Mouse (Mus musculus) retina, postnatal 7 days (tissue): ENCODE data around the gene Rbbp4.

Source experiments
- DNase-seq: peaks from one replicate; pipeline ENCODE4 v3.0.0-alpha.2; 2012; ENCODE audit warnings: low read depth, low spot score

Gene Rbbp4

DNA sequence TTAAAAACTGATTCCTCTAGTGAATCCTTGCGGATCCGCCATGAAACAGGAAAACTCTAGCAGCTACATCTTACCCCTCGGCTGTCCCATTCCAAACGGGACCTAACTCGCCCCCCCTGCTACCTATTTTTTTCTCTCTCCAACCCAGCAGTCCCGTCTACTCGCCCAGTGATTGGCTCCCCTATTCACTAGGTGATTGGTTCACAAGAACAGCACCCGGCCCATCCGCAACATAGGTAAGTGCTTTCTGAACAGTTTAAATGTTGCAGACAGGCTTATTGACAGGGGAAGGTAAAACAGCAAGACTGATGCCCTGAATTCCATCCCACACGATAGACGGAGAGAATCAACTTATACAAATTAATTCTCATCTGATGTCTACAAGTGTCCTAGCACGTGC is 18.0 kb upstream of the Rbbp4 start:
- no peak for DNase-seq

DNA sequence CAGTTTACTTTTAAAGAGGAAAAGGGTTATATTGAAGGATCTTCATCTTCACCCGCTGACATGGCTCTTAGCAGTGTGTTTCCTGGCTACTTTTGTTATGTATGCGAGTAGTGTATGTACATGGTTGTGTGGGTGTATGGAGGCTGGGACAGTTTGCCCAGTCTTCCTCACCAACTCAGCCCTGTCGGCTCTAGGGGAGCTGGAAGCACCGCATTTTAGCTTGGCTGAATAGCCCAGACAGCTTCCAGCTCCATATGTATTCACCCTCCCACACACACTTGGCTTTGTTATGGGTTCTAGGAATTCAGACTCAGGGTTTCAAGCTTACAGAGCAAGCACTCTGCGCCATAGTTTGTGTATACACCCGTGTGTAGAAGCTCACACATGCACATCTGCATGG is 15.9 kb upstream of the Rbbp4 start:
- DNase-seq = no peak

DNA sequence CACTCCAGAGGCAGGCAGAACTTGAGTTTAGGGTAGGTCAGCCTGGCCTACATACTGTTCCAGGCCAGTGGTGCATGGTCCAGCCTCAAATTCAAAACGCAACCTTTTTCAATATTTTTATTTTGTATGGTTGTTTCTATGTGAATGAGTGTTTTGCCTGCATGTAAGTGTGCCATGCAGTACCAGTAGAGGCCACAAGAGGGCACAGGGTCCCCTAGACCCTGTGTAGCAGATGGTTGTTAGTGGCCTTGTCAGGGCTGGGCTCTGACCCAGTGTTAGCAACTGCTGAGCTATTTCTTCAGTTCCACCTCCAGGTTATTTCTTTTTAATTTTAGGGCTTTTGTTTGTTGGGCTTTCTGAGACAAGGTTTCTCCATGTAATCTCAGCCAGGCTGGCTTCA is 15.5 kb upstream of the Rbbp4 start:
- peak; percentile 72 for DNase-seq

GRCm38 (mm10) chr4:129346481-129347154 is 11.4 kb upstream of the Rbbp4 start:
- DNase-seq = no peak

DNA sequence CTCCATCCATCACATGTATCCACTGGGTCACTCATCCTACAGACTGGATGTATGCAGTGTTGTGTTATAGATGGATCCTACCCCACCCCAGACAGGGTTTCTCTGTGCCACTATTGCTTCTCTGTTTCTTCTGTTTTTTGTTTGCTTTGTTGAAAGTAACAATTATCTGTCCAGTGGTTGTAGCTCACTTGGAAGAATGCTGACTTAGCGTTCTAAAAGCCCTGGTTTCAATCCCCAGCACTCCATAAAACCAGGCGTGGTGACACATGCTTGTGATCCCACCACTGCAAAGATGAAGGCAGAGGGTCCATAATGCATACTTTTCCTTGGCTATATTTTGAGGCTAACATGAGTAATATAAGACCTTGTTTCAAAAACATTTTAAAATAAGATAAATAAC is 7.5 kb upstream of the Rbbp4 start:
- DNase-seq = no peak

GRCm38 (mm10) chr4:129341888-129342287 is 6.7 kb upstream of the Rbbp4 start:
- DNase-seq = no peak

- DNase-seq = no peak
Observed at GRCm38 (mm10) chr4:129339743-129340142, 4.6 kb upstream of the Rbbp4 start.

GRCm38 (mm10) chr4:129336291-129336690 is 1.1 kb upstream of the Rbbp4 start:
- DNase-seq = no peak

DNA sequence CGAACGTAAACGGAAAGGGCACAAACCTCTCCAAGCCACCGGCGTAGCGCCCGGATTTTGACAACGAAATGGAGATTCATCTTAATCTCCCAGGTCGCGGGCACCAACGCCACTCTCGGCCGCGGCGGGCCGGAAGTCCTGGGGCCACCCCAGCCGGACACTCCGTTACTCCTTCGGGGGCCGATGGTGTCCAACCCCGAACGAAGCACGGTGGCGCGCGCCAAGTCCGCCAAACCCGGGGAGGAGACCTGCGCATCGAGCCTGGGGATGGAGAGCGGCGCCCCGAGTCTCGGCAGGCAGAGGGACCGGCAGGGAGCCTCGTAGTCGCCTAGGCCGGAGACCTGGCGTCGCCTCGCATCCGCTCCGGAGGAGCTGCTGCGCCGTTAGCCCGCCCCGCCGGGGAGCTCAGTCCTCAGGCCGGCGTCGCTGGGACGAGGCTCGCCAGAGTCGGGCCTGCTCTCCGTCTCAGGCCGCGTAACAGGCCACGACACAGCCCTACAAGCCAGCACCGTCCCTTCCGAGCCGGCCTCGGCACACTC is 424 bp downstream of the Rbbp4 start:
- no peak for DNase-seq

- no peak for DNase-seq
Observed at GRCm38 (mm10) chr4:129332846-129333245, 2.3 kb downstream of the Rbbp4 start.

- DNase-seq = no peak
Observed at GRCm38 (mm10) chr4:129326191-129326590, 9.0 kb downstream of the Rbbp4 start.

DNA sequence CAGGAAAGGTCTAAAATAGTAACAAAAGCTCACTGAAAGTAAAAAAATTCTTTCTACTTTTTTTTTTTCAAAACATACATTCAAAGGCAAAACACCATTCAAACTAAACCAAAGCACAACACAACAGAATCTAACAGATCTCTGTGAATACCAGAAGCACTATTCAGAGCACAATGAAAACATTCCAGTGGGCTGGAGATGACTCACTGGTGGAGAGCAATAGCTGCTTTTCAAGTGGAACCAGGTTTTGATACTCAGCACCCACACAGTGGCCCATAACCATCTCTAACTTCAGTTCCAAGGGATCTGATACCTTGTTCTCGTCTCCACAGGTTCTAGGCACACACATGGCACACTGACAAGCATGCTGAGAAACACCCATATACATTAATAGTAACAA is 10.4 kb downstream of the Rbbp4 start:
- no peak for DNase-seq

DNA sequence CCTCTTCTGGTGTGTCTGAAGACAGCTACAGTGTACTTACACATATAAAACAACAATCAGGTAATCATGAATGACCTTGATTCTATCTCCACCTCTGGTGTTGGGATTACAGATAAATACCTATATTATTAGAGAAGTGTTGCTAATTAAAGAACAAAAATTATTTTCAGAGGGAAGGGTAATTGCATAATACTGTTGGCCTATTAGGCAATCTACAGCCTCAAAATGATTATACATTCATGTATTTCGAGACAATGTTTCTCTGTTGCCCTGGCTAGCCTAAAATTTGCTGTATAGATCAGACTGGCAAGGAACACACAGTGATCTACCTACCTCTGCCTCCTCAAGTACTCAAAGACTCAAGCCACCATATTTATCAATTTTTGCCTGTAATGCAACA is 11.7 kb downstream of the Rbbp4 start:
- DNase-seq = no peak

- DNase-seq = no peak
Observed at GRCm38 (mm10) chr4:129322042-129322441, 13.1 kb downstream of the Rbbp4 start.

DNA sequence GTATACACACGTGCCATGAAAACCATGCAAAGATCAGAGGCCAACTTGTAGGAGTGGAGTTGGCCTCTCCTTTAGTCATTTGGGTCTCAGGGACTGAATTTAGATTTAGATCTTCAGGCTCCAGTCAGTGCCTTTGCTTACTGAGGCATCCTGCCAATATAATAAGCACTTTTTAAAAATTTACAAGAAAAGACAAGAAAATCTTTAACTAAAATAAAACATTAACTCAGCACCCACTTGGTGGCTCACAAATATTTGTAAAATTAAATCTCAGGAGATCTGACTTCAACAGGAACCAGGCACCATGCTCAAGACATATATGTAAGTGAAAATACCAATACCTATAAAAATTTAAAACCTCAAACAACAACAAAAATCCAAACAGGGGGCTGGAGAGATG is 14.3 kb downstream of the Rbbp4 start:
- no peak for DNase-seq

DNA sequence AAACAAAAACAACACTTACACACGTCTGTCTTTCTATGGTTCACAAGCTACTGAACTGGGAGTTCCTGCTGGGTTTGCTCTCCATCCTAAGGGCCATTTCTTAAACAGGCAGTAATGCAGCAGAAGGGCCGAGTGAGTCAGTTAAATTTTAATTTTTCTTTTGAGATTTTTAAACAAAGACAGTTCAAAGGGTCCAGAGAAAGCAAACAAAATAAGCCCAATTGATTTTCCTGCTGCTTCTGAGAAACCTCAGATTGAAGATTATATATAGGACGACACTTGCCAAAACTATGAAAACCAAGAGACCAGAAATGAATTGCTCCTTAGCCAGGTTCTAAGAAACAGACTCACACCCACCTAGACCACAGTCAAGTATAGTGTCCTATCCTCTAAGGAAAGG is 21.3 kb downstream of the Rbbp4 start:
- no peak for DNase-seq

DNA sequence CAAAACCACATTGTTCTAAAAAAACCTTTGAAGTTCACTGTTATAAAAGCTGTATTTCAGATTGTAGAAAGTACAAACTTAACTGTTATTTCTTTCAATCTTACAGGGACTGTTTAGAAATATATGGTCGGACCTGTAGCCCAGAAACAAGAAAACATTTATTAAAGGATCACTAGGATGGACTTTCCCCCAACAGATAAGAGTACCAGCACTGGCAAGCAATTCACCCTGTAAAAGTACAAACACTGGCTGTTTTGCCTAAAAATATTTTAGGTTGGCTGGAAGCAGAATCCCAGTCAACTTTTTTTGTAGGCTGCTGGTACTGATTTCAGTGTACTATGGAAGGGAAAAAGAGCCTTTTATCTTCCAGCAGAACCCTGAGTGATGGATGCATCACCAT is 27.2 kb downstream of the Rbbp4 start:
- no peak for DNase-seq

DNA sequence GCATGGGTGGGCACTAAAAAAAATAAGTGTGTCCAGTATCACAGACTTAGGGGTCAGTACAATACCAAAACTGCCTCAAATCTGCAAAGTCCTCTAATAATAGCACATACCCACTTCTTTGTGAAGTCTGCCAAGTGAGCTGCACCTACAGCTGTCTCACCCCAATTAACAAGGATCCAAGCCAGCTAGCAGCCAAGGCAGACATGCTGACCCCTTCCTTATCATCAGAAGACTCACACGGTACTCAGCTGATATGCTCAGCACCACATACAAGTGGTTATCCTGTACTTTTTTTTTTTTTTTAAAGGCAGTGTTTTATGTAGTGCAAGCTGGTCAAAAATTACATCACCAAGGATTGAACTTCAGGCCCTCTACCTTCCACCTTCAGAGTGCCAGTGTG is 30.9 kb downstream of the Rbbp4 start:
- DNase-seq = no peak

- no peak for DNase-seq
Observed at GRCm38 (mm10) chr4:129303816-129304215, 31.4 kb downstream of the Rbbp4 start.

DNA sequence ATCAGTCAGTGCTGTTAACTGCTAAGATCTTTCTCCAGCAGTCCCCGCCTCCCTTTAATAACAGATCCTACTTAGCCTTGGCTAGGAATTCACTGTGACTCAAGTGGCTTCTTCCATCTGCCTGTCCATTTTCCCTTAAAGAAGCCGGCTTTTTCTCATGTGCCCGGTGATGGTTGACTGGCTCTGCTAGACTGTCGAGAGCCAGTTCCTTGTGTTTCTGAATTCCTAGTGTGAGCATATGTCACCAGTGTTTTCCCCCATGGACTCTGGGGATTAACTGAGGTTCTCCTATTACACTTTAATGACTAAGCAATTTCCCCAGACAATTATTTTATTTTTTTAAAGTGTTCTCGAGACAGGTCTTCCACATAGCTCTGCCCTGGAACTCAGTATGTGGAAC is 31.8 kb downstream of the Rbbp4 start:
- no peak for DNase-seq

DNA sequence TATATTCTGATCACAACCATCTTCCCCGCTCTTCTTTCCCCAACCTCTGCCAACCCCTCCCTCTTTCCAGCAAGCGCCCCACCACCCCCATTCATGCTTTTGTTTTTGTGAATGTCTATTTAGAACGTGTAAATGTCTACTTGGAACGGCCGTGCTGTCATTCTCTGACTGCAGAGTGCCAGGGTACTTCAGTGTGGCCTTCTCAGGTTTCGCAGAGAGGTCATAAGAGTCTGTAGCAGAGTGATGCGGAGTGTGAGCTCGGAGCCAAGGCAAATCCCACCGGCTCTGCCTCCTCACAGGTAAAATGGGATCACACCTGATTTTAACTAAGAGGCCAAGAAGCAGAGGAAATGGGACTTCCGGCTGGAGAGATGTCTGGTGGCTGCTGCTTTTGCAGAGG is 36.0 kb downstream of the Rbbp4 start:
- no peak for DNase-seq

GRCm38 (mm10) chr4:129297724-129298123 is 37.4 kb downstream of the Rbbp4 start:
- DNase-seq = no peak

GRCm38 (mm10) chr4:129296066-129296465 is 39.1 kb downstream of the Rbbp4 start:
- no peak for DNase-seq

GRCm38 (mm10) chr4:129295188-129295587 is 40.0 kb downstream of the Rbbp4 start:
- no peak for DNase-seq
